Mouse (Mus musculus): ENCODE data around the gene Fam170b.

GRCm38 (mm10) chr14:32881693-32882092, 47.9 kb downstream of the Fam170b start:
- TF ChIP-seq CTCF (IDR thresholded peaks at IDR 0.05; ENCODE audit: low read depth, low read length) = no peak
- TF ChIP-seq POLR2A (IDR thresholded peaks at IDR 0.05; ENCODE audit: extremely low read depth, insufficient read depth, low read length) = no peak
